Mouse (Mus musculus) cerebellum, postnatal 36 days (tissue): ENCODE data around the gene Gabarapl2.

ENCODE experiments used
- DNase-seq, 2 experiments: peaks; one replicate each; pipeline ENCODE4 v3.0.0; 2021 to 2022; ENCODE audit warnings: mixed read lengths in 2 of 2

The Gabarapl2 gene

DNA sequence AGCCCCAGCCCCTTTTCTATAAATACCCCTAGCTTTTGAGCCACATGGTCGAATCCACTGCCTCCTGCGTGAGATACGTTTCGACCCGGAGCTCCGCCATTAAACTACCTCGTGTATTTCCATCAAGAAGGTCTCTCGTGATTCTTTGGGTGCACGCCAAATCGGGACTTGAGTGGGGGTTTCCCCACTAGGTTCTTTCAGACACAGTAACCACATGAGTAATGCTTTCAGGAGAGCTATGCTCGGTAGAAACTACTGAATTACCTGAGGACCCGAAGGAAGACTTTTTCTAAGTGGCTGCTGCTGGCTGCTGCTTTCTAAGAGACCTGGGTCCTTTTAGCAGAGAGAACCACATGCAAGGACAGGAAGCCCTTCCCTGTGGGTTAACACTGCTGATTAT is 33.6 kb downstream of the Gabarapl2 start:
- no peak for DNase-seq

DNA sequence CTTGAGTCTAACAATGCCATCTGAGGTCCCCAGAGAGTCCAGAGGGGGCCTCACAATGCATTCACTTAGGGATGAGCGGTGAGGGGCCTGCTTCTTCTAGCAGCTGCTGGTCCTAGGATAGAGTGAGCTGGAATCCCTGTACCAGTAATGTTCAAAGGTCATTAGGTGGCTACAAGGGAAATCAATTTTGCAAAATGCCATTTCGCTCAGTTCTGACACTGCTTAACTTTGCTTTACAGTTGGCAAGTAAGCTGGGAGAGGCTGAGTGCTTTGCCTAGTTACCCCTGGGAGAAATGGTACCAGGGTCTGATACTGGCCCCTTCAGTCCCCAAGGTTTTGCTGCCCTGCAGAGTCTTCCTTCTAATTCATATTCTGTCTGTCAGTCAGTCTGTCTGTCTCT is 35.2 kb downstream of the Gabarapl2 start:
- no peak for DNase-seq

DNA sequence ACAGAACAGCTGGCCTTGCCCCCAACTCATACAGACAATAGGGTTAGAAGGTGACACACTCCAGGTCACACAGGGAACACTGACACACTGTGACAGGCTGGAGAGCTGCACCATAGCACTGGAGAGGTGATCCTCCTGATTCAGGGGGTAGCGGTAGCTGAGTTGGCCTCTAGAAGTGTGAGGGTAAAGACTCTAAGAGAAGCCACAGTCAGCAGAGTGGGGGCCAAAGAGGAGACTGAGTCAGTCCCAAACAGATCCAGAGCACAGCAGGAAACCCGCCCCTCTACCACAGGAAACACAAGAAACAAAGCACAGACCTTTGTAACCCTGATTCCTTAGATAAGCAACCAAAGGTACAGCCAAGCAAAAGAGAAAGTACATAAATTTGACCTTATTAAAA is 35.8 kb downstream of the Gabarapl2 start:
- DNase-seq = no peak

DNA sequence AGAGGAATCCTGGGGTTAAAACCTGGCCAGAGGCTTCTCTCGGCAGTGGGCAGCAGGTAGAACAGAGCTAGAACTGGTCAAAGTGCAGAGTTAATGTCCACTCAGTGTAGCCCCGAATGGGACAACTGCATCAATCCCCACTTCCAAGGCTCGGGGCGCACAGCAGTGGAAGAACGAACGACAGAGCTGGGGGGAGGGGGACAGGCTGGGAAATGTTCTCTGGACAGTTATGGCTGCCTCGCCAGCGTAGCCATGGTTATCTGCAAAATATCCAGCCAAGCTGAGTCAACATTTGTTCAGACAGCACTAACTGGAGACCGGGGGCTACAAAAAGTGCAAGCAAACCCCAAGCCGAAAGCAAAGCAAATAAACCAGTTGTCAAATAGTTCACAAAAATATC is 37.6 kb downstream of the Gabarapl2 start:
- DNase-seq = no peak

DNA sequence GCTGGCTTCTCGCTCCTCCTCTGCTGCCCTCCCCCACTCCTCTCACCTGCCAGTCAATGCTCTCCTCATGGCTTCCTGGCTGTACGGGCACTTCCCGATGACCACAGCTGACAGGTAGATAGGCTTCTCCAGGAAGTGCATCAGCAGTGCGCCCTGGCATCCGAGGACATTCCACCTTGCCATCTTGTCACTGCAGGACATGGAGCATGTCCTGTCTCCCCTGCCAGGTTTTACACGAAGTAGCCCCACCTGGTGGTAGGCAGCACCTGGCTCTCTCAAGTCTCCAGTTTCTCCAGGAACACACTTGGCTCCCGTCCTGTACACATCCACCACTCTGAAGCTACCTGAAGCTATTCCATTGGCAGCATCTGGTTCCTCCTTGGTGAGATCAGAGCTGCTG is 41.6 kb downstream of the Gabarapl2 start:
- DNase-seq = peak; percentile 71 to 72

DNA sequence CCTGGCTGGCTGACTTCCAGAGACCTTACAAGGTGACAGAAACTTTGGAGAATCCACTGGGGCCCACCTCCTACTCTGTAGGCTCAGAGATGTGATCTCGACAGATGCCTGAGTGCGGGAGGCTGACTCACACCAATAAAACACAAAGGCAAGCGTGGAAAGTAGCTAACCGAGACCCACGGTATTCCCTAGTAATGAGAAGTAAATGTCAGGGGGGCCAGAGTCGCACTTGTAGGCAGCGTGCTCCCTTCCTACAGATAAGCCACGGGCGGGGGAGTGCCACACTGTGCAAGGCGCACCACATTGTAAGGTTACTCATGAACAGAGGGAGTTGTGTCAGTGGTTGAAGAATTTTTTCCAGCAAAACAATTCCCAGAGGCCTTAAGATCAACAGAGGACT is 44.0 kb downstream of the Gabarapl2 start:
- DNase-seq = no peak

DNA sequence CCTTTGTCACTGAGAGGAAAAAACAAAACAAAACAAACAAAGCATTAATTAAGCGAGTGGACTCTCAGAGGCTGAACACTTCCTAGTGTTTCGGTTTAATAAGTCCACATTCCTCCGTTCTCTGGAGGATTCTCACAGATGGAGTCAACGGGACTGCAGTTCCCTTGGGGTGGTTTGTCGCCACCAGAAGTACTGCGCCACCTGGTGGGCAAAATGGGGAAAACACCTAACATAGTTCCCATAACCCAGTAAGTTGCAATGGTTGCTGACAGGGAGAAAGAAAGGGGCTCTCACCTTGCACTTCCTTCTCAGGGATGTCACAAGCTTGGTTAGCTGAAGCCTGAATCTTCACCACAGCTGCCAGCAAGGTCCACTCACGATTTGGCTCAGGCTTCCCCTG is 49.4 kb downstream of the Gabarapl2 start:
- peak; percentile 84 to 87 for DNase-seq

DNA sequence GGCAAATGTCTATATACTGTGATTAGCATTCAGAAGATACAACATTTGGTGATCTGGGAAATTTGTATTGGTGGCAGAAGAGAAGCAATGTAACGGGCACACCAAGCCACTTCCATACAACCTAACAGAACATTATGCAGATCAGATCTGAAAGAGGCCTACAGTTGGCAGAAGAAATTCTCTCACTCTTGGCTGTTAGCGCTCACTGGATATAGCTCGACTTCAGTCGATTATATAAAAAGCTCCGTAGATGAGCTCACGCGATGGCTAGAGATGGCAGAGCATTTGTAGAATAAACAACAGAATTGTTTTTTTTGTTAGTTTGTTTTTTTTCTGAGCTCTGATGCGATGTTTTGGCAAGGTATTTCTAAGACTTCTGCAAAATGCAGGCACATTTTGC is 50.8 kb downstream of the Gabarapl2 start:
- DNase-seq = no peak

DNA sequence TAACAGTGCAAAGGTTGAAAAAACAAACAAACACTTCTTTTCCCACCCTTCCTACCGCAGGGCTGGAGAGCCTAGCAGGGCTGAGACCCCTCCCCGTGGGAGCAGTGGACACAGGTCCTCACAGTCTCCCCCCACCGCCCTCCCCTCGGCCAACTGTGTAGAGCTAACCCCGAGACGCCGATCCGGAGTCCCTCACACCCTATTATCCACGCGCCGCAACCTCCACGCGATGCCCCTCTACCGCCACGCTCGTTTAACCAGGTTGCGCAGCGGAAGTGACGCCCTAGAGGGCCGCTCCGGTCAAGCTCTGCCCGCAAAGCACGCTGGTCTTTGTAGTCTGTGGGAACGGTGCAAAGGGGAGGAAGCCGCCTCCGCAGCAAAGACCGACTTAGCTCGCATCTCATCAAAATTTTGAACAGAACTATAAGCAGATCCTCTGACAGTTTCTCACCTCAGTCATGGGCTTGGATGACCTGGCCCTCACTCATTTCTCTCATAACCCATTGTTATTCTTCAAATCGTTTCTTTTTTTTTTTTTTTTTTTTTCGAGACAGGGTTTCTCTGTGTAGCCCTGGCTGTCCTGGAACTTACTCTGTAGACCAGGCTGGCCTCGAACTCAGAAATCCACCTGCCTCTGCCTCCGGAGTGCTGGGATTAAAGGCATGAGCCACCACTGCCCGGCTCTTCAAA is 51.7 kb downstream of the Gabarapl2 start, which contains the start of gene Adat1:
Adat1 (minus strand) TSS at position 290 of the 690 bp plus-strand sequence.
- peak; percentile 87 for DNase-seq

DNA sequence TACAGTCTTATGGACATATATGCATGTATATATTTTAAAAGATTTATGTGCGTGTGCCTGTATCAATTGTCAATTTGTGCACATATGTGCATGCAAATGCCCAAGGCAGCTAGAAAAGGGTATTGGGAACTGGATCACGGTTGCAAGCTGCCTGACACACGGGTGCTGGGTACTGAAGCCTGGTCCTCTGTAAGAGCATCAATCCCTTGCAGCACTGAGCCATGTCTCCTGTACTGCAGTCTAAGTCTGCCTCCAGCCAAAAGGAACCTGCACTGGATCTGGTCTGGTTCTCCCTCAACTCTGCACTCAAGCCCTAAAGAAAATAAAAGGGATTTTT is 52.2 kb downstream of the Gabarapl2 start:
- no peak for DNase-seq
